Mouse (Mus musculus): ENCODE data around the gene Gm17581. TPM values are rescaled to one million over a fixed set of nuclear protein-coding genes. Genes with fewer than 3 reads are reported as not detected.
"Not testable (repeated sequence)": the region's sequence is repeated elsewhere in the genome, so short reads cannot be mapped to it uniquely, and the experiment has no call there.

Gene Gm17581
- polyA plus RNA-seq, 1 experiment from 2014 or later, result not detected

- not testable (repeated sequence) for H3K4me3 ChIP-seq; H3K9me3 ChIP-seq; H3K27me3 ChIP-seq; ATAC-seq (ENCODE audit: low FRiP score, low read depth); H3K4me1 ChIP-seq (replicated peaks); H3K27ac ChIP-seq (replicated peaks); H3K9ac ChIP-seq; H3K4me2 ChIP-seq
- peaks cover 21% of the 10 kb centered on the region; the same call in 1 of the 2 replicates for H3K36me3 ChIP-seq
- WGBS, result 93% methylated on average over 6 of the region's 6 CpGs
Measured at GRCm38 (mm10) chr2:155698443-155698842, 37.2 kb downstream of the Gm17581 start.

GRCm38 (mm10) chr2:155696851-155697250, 38.8 kb downstream of the Gm17581 start:
- no peak overlapping the region for H3K4me2 ChIP-seq
- H3K9me3 ChIP-seq, result no peaks in the 10 kb centered on the region
- no peak overlapping the region for H3K27ac ChIP-seq (replicated peaks)
- no peak overlapping the region for H3K4me3 ChIP-seq
- H3K27me3 ChIP-seq, result no peaks in the 10 kb centered on the region
- ATAC-seq (ENCODE audit: low FRiP score, low read depth), result no peak
- H3K36me3 ChIP-seq, result peaks cover 11% of the 10 kb centered on the region; the same call in 1 of the 2 replicates
- 74% methylated on average over 7 of the region's 7 CpGs for WGBS
- no peak overlapping the region for H3K9ac ChIP-seq
- no peaks in the 10 kb centered on the region for H3K4me1 ChIP-seq (replicated peaks)

GRCm38 (mm10) chr2:155696091-155696558, 39.5 kb downstream of the Gm17581 start:
- no peak for ATAC-seq (ENCODE audit: low FRiP score, low read depth)
- H3K4me3 ChIP-seq, result no peak overlapping the region
- no peak overlapping the region for H3K4me2 ChIP-seq
- no peak overlapping the region for H3K9ac ChIP-seq
- H3K9me3 ChIP-seq, result no peaks in the 10 kb centered on the region
- WGBS, result 14% methylated on average over 7 of the region's 7 CpGs
- H3K4me1 ChIP-seq (replicated peaks), result peaks cover 2% of the 10 kb centered on the region
- no peak overlapping the region for H3K27ac ChIP-seq (replicated peaks)
- peaks cover 3% of the 10 kb centered on the region; the same call in 1 of the 2 replicates for H3K36me3 ChIP-seq
- no peaks in the 10 kb centered on the region for H3K27me3 ChIP-seq

- no peak overlapping the region for H3K4me2 ChIP-seq
- WGBS, result 71% methylated on average over 3 of the region's 3 CpGs
- H3K4me1 ChIP-seq (replicated peaks), result peaks cover 10% of the 10 kb centered on the region
- H3K4me3 ChIP-seq, result no peak overlapping the region
- no peak overlapping the region for H3K9ac ChIP-seq
- ATAC-seq (ENCODE audit: low FRiP score, low read depth), result no peak
- no peaks in the 10 kb centered on the region for H3K27me3 ChIP-seq
- H3K36me3 ChIP-seq, result no peaks in the 10 kb centered on the region
- H3K27ac ChIP-seq (replicated peaks), result no peak overlapping the region
- H3K9me3 ChIP-seq, result no peaks in the 10 kb centered on the region
Measured at GRCm38 (mm10) chr2:155695316-155695715, 40.4 kb downstream of the Gm17581 start.

GRCm38 (mm10) chr2:155694564-155694963, 41.1 kb downstream of the Gm17581 start:
- H3K27me3 ChIP-seq, result no peaks in the 10 kb centered on the region
- no peak overlapping the region for H3K27ac ChIP-seq (replicated peaks)
- no peak overlapping the region for H3K4me3 ChIP-seq
- H3K4me2 ChIP-seq, result no peak overlapping the region
- H3K4me1 ChIP-seq (replicated peaks), result peaks cover 16% of the 10 kb centered on the region
- no peaks in the 10 kb centered on the region for H3K36me3 ChIP-seq
- 79% methylated on average over 2 of the region's 2 CpGs for WGBS
- no peaks in the 10 kb centered on the region for H3K9me3 ChIP-seq
- no peak for ATAC-seq (ENCODE audit: low FRiP score, low read depth)
- H3K9ac ChIP-seq, result no peak overlapping the region

- 80% methylated on average over 4 of the region's 4 CpGs for WGBS
- Histone ChIP-seq H3K4me2 (no peak overlapping the region), H3K4me3 (no peak overlapping the region), H3K36me3 (no peaks in the 10 kb centered on the region), H3K27ac (replicated peaks) (no peak overlapping the region), H3K4me1 (replicated peaks) (peaks cover 22% of the 10 kb centered on the region), H3K27me3 (no peaks in the 10 kb centered on the region), H3K9me3 (no peaks in the 10 kb centered on the region), H3K9ac (no peak overlapping the region)
- no peak for ATAC-seq (ENCODE audit: low FRiP score, low read depth)
Measured at GRCm38 (mm10) chr2:155693136-155693535, 42.5 kb downstream of the Gm17581 start.

- Histone ChIP-seq H3K4me2 (peak within 1 kb of the TSS; percentile 78), H3K4me1 (replicated peaks) (peaks cover 22% of the 10 kb centered on the region), H3K4me3 (peak within 1 kb of the TSS; percentile 58), H3K9ac (peak within 1 kb of the TSS; percentile 74), H3K9me3 (no peaks in the 10 kb centered on the region), H3K27me3 (no peaks in the 10 kb centered on the region), H3K36me3 (no peaks in the 10 kb centered on the region), H3K27ac (replicated peaks) (peak within 1 kb of the TSS; percentile 91)
- WGBS, result under 1% methylated on average over 57 of the region's 72 CpGs
- ATAC-seq (ENCODE audit: low FRiP score, low read depth), result peak; percentile 97
Measured at GRCm38 (mm10) chr2:155691723-155692493, 43.8 kb downstream of the Gm17581 start, which contains the start of gene Trpc4ap. Trpc4ap (minus strand) TSS chr2:155692384.

GRCm38 (mm10) chr2:155691336-155691722, 44.3 kb downstream of the Gm17581 start:
- Histone ChIP-seq H3K27me3 (no peaks in the 10 kb centered on the region), H3K27ac (replicated peaks) (peak overlapping the region; percentile 91), H3K4me1 (replicated peaks) (peaks cover 22% of the 10 kb centered on the region), H3K36me3 (no peaks in the 10 kb centered on the region), H3K4me2 (peak overlapping the region; percentile 78), H3K9me3 (no peaks in the 10 kb centered on the region), H3K4me3 (peak overlapping the region; percentile 58), H3K9ac (peak overlapping the region; percentile 74)
- ATAC-seq (ENCODE audit: low FRiP score, low read depth), result no peak
- WGBS, result 2% methylated on average over 8 of the region's 8 CpGs

- Histone ChIP-seq H3K9ac (no peak overlapping the region), H3K4me2 (no peak overlapping the region), H3K27ac (replicated peaks) (no peak overlapping the region), H3K36me3 (no peaks in the 10 kb centered on the region), H3K9me3 (no peaks in the 10 kb centered on the region), H3K4me3 (no peak overlapping the region), H3K27me3 (no peaks in the 10 kb centered on the region), H3K4me1 (replicated peaks) (peaks cover 27% of the 10 kb centered on the region)
- ATAC-seq (ENCODE audit: low FRiP score, low read depth), result no peak
- WGBS, result 90% methylated on average over 4 of the region's 4 CpGs
Measured at GRCm38 (mm10) chr2:155689211-155689610, 46.5 kb downstream of the Gm17581 start.

GRCm38 (mm10) chr2:155687746-155688145, 47.9 kb downstream of the Gm17581 start:
- Histone ChIP-seq H3K27ac (replicated peaks) (no peak overlapping the region), H3K4me3 (no peak overlapping the region), H3K4me2 (no peak overlapping the region), H3K9me3 (no peaks in the 10 kb centered on the region), H3K4me1 (replicated peaks) (peaks cover 27% of the 10 kb centered on the region), H3K27me3 (no peaks in the 10 kb centered on the region), H3K36me3 (no peaks in the 10 kb centered on the region), H3K9ac (no peak overlapping the region)
- 96% methylated on average over 11 of the region's 11 CpGs for WGBS
- no peak for ATAC-seq (ENCODE audit: low FRiP score, low read depth)

- H3K9me3 ChIP-seq, result no peaks in the 10 kb centered on the region
- H3K4me3 ChIP-seq, result no peak overlapping the region
- H3K9ac ChIP-seq, result no peak overlapping the region
- no peak overlapping the region for H3K4me2 ChIP-seq
- H3K27me3 ChIP-seq, result no peaks in the 10 kb centered on the region
- peaks cover 27% of the 10 kb centered on the region for H3K4me1 ChIP-seq (replicated peaks)
- no peak overlapping the region for H3K27ac ChIP-seq (replicated peaks)
- ATAC-seq (ENCODE audit: low FRiP score, low read depth), result no peak
- 73% methylated on average over 5 of the region's 5 CpGs for WGBS
- no peaks in the 10 kb centered on the region for H3K36me3 ChIP-seq
Measured at GRCm38 (mm10) chr2:155686572-155686971, 49.1 kb downstream of the Gm17581 start.
